Mouse (Mus musculus) embryo, embryonic 9.5 days (tissue): ENCODE measurements around the gene Brdt.

Experiments
- DNase-seq: peaks from one replicate; pipeline ENCODE4 v3.0.0-alpha.2; 2017; ENCODE audit errors: extremely low spot score

The Brdt gene

GRCm38 (mm10) chr5:107411326-107411725, 80.4 kb downstream of the Brdt start:
- DNase-seq = no peak

GRCm38 (mm10) chr5:107412285-107412684, 81.3 kb downstream of the Brdt start:
- DNase-seq = no peak

GRCm38 (mm10) chr5:107415098-107415497, 84.1 kb downstream of the Brdt start:
- no peak for DNase-seq

- no peak for DNase-seq
These were observed 90.7 kb downstream of the Brdt start for GRCm38 (mm10) chr5:107421676-107422075.

- no peak for DNase-seq
These were observed 100.3 kb downstream of the Brdt start, which contains the start of gene Lpcat2b for GRCm38 (mm10) chr5:107431249-107431648. Gene Lpcat2b (plus strand): TSS chr5:107431549.

- no peak for DNase-seq
These were observed 103.0 kb downstream of the Brdt start for GRCm38 (mm10) chr5:107434001-107434400.

- no peak for DNase-seq
These were observed 105.2 kb downstream of the Brdt start for GRCm38 (mm10) chr5:107436185-107436584.
